Mouse (Mus musculus): ENCODE results near the gene Frmd7. TPM values are rescaled to one million over a fixed set of nuclear protein-coding genes. Genes with fewer than 3 reads are reported as not detected.

Frmd7 gene
- total RNA-seq, 2 experiments from 2014 or later: 0.44 to 1.1 TPM

DNA sequence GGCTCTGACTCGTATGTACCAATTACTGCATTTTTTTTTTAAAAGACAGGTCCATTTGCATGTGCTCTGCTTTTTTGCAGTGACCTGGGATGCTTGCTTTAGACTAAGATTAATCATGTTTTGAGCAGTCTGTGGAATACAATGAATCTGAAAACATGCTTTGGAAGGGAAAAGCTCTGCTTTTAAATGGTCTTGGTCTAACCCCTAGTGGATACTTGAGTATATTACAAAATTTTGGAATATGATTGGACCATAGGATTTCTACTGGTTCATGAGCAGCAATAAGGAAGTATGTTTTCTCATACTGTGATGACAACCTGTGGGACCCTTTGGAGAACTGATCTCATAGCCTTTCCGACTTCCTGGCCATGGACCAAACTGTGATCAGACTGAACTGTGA lies 54.5 kb downstream of the Frmd7 start:
- intact Hi-C loops (cut with DNase I): loop anchor here (5.0 kb wide), 1 partner anchor 211 kb away; no protein-coding TSS in a partner anchor
- DNase-seq (ENCODE audit: low spot score in 2 of 2): no peak

DNA sequence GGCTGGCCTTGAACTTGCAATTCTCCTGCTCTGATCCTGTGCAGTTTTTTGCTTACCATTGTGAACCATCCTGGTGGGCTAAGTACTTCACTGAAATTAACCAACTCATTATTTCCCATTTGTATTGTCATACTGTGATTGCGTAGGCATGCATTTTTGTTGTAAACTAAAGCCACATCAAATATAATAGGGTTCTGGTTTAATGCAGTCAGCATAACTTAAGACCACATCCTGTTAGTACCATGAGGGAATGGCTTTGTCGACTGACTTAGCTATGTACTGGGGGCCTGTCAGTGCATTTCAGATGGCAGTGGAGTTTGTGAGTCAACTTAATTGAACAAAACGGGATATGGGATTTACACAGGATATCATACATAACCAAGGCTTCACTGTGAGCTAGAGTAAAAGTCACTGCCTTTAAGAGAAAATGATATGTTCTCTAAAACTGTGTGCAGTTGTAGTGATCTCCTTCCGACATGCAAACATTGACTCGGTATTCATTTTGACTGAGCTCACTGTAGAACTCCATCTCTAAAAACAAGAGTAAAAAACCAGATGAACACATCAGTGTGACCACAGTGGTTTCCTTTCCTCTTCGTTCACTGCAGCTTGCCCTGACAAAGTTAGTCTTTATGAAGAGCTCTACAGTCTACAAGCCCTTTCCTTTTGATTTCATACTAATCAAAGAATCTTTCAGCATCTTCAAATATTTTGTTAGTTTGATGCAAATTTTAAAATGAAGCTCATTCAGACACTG lies 68.1 kb downstream of the Frmd7 start:
- intact Hi-C loops (cut with DNase I): no loop called here
- no peak for DNase-seq (ENCODE audit: low spot score in 2 of 2)

DNA sequence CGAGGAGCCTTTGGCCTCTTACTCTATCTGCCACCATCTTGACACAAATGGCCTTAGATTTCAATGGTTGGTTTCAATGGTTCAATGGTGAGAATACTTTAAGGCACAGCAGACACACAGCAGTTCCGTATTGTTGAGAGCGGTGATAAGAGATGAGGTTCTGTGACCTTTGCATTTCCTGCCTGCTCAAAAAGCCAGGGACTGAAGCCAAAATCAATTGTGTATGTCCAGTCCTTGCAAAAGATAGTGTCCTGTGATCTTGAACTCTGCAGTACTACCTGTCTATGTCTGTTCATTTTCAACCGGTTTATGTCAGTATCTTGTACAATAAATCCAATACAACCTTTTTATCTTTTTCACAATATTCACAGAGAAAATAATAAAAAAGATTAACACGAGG lies 77.8 kb downstream of the Frmd7 start:
- intact Hi-C loops (cut with DNase I): no loop called here
- no peak for DNase-seq (ENCODE audit: low spot score in 2 of 2)

DNA sequence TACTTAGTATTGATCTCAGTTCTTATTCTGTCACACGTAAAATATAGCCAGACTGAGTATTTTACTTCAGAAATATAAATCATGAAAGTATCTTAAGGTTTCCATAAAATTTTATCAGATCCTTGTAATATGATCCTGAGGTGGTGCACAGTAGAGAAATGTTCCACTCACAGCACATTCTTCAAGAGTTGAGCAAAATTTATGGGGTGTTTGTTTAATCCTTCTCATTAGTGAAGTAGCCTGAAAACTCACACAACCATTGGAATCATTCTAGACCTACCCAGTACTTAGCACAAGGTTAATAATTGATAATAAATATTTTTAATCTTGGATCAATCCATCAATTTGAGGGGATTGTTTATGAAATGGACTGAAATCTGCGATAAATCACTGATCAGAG lies 78.7 kb downstream of the Frmd7 start:
- intact Hi-C loops (cut with DNase I): no loop called here
- DNase-seq (ENCODE audit: low spot score in 2 of 2): no peak

DNA sequence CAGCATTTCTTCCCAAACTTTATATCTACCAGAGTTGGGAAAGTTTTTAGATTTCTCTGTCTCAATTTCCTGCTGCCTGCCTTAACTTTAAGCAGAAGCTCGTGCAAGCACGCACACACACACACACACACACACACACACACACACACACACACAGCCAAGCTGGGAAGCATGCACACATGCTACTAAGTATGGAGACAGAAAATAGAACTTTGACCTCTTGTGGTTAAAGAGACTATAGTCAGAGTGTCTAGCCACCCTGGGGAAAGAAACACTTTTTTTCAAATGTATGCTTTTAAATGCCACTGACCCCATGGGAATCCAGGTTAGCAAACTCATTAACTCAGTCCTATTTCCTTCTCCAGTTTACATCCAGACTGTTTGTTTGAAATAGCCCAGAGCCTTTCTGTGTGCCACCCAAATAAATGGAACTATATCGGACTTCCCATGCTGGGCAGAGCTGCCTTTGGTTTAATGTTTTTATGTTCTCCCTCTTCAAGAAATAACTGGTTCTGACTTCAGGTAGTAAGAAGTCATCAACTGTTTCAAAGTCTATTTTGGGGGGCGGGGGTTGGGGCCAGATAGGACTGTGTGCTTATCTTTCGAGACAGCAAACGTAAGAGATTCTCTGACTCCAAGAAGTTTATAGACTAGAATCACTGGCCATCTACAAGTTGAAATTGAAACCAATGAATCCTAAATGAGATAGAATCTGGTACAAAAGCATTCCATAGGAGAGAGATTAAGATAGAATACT lies 91.9 kb downstream of the Frmd7 start:
- intact Hi-C loops (cut with DNase I): no loop called here
- no peak for DNase-seq (ENCODE audit: low spot score in 2 of 2)

Other genes with a start within 250 kb of the Frmd7 start
- 1 to 10 TPM in 1 of 2 experiments, under 1 TPM in 1; 0.75 to 1.7 TPM for gene Stk26, start 101.7 kb downstream of the Frmd7 start, total RNA-seq (2021)
- 10 to 100 TPM; 24.9 to 25.1 TPM for gene Rap2c, start 75.3 kb upstream of the Frmd7 start, total RNA-seq (2021)

Data from left cerebral cortex, postnatal 14 days (tissue).